Mouse (Mus musculus) c-Kit-positive CD71-negative TER-119-negative erythroid progenitor cells, embryonic 14.5 days (primary cell): ENCODE data around the gene Mid1ip1.

Experiments
- DNase-seq: peaks from one replicate; pipeline ENCODE4 v3.0.0-alpha.2; 2013; ENCODE audit warnings: low read depth

Mid1ip1 gene

GRCm38 (mm10) chrX:10714696-10715140, at the start of gene Mid1ip1:
Mid1ip1 (plus strand) TSS chrX:10715013.
- no peak for DNase-seq

GRCm38 (mm10) chrX:10694455-10695180, 20.2 kb upstream of the Mid1ip1 start:
- no peak for DNase-seq

GRCm38 (mm10) chrX:10706728-10707127, 8.1 kb upstream of the Mid1ip1 start:
- DNase-seq = no peak

- DNase-seq = no peak
These were observed 775 bp upstream of the Mid1ip1 start for GRCm38 (mm10) chrX:10713839-10714637.

GRCm38 (mm10) chrX:10716917-10717763, 2.3 kb downstream of the Mid1ip1 start:
- DNase-seq = peak; percentile 62

GRCm38 (mm10) chrX:10718021-10718837, 3.4 kb downstream of the Mid1ip1 start:
- DNase-seq = no peak

- no peak for DNase-seq
These were observed 4.2 kb downstream of the Mid1ip1 start for GRCm38 (mm10) chrX:10718838-10719539.

GRCm38 (mm10) chrX:10720391-10720790, 5.6 kb downstream of the Mid1ip1 start:
- no peak for DNase-seq

GRCm38 (mm10) chrX:10724571-10724970, 9.8 kb downstream of the Mid1ip1 start:
- no peak for DNase-seq

- no peak for DNase-seq
These were observed 14.7 kb downstream of the Mid1ip1 start for GRCm38 (mm10) chrX:10729488-10729887.

- DNase-seq = no peak
These were observed 19.6 kb downstream of the Mid1ip1 start for GRCm38 (mm10) chrX:10734453-10734852.

GRCm38 (mm10) chrX:10734874-10735273, 20.1 kb downstream of the Mid1ip1 start:
- DNase-seq = no peak

- no peak for DNase-seq
These were observed 44.1 kb downstream of the Mid1ip1 start for GRCm38 (mm10) chrX:10758866-10759265.

- no peak for DNase-seq
These were observed 48.7 kb downstream of the Mid1ip1 start for GRCm38 (mm10) chrX:10763476-10764016.
